In the genomic region with DNA sequence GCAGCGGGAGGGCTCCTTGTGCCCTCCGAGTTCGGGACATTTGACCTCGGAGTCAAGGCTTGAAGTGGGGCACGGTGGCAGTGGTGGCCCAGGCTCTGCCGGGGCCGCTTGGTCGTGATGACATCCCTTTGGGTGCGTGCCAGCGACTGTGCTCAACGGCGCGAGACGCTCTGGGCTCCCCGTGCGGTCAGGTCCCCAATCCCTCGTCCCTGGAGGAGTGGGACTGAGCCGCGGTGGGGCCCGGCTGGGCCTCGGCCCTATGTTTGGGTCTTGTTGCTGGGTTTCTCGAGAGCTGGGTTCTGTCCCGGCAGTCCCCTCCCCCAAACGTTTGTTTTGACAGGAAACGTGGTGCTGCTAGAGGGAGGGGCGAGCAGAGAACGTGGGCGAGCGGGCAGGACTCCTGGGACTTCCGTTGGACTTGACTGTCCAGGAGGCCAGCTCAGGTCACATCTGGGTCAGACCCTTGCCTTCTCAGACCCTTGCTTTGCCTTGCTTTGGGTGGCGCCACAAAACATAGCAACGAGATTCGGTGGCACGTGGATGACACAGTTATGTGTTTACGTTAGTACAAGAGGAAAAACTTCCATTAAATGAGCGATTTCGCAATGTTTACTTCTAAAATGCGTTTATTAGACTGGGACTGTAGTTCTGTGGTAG, we compare ENCODE assay signal across 8 mouse cellular contexts. TPM values are rescaled to one million over a fixed set of nuclear protein-coding genes. Genes with fewer than 3 reads are reported as not detected.
A peak's percentile ranks its signal among the peaks of the same experiment; 100 is the strongest.
DNase-seq lines count a peak whose midpoint lies in the region; TF ChIP-seq lines count a peak whose summit lies in the region.

No protein-coding gene starts in this region.

- TF ChIP-seq CTCF in cortical plate, adult 2 months (IDR thresholded peaks at IDR 0.05; ENCODE audit: extremely low read depth, insufficient read depth, low read length): no peak

- H3K9me3 ChIP-seq in megakaryocyte, embryonic 14.5 days: no peaks in the 10 kb centered on the region

- peaks cover 8% of the 10 kb centered on the region for H3K27me3 ChIP-seq in megakaryocyte, embryonic 14.5 days (replicated peaks)

- no peak for TF ChIP-seq POLR2A in cortical plate, adult 2 months (IDR thresholded peaks at IDR 0.05; ENCODE audit: extremely low read depth, insufficient read depth, low read length)

- no peaks in the 10 kb centered on the region for H3K36me3 ChIP-seq in megakaryocyte, embryonic 14.5 days (replicated peaks; ENCODE audit: low read length)

- peak overlapping the region; percentile 81 for H3K27ac ChIP-seq in cortical plate, adult 2 months (ENCODE audit: insufficient read depth, low read length)

- peak; percentile 65 for DNase-seq in ZHBTc4 (ENCODE audit: low read depth, low spot score)
- peak; percentile 70 to 75 for DNase-seq in gastrocnemius, adult 8-10 months (ENCODE audit: low spot score in 2 of 2)
- DNase-seq in induced T-regulatory cell, adult 2 months (ENCODE audit: low read depth): peak; percentile 91
- DNase-seq in left cerebral cortex, adult 9 months (ENCODE audit: low spot score in 2 of 2): peak; percentile 37 to 64
- peak; percentile 56 to 73 for DNase-seq in right cerebral cortex, adult 2 months (ENCODE audit: low spot score in 2 of 2)
- DNase-seq in urinary bladder, postnatal 36 days (ENCODE audit: low spot score in 2 of 2): peak; percentile 64 to 81

- peaks cover 5% of the 10 kb centered on the region; the same call in 1 of the 2 replicates for H3K4me1 ChIP-seq in cortical plate, adult 2 months (ENCODE audit: control insufficient read depth, insufficient read depth, low read length)
- H3K4me1 ChIP-seq in megakaryocyte, embryonic 14.5 days: peaks cover 51% of the 10 kb centered on the region

- H3K4me3 ChIP-seq in cortical plate, adult 2 months (ENCODE audit: insufficient read depth, low read length): peak overlapping the region; percentile 53
- H3K4me3 ChIP-seq in megakaryocyte, embryonic 14.5 days (replicated peaks): peak overlapping the region; percentile 96

RNA-seq across cellular contexts. Expression of a gene that starts 0.8 kb away (rescaled TPM):
- 22.0 and 22.4 TPM in 2 replicates for polyA plus RNA-seq in cortical plate, adult 2 months (2012; rRNA removed)
- 10 to 100 TPM; 31.0 to 44.5 (median 39.1) TPM for total RNA-seq in gastrocnemius, adult 8-10 months (2022)
- polyA plus RNA-seq in megakaryocyte, embryonic 14.5 days (2012; ENCODE audit: insufficient read depth, low replicate concordance): 0.15 TPM in 1 of 2 replicates, not detected in the other

RNA-seq across cellular contexts. Expression of a gene that starts 43.3 kb away (rescaled TPM):
- polyA plus RNA-seq in cortical plate, adult 2 months (2012; rRNA removed): 13.2 and 14.1 TPM in 2 replicates
- 1 to 10 TPM; 5.3 to 7.8 (median 5.7) TPM for total RNA-seq in gastrocnemius, adult 8-10 months (2022)
- 1.5 and 2.5 TPM in 2 replicates for polyA plus RNA-seq in megakaryocyte, embryonic 14.5 days (2012; ENCODE audit: insufficient read depth, low replicate concordance)

RNA-seq across cellular contexts. Expression of a gene that starts 44.9 kb away (rescaled TPM):
- 7.1 and 7.3 TPM in 2 replicates for polyA plus RNA-seq in cortical plate, adult 2 months (2012; rRNA removed)
- total RNA-seq in gastrocnemius, adult 8-10 months (2022): 1 to 10 TPM; 8.6 to 9.5 (median 8.7) TPM
- polyA plus RNA-seq in megakaryocyte, embryonic 14.5 days (2012; ENCODE audit: insufficient read depth, low replicate concordance): 3.2 TPM in 1 of 2 replicates, not detected in the other

Comparison
In these comparisons a context has a peak if more than half of its experiments do, and no peak if none do; other contexts are left out.
1. Peak in every context shown above with its lines: DNase-seq, H3K4me3 ChIP-seq and H3K27ac ChIP-seq.
2. RNA of a gene that starts 0.8 kb away (polyA plus RNA-seq): 22.0 to 22.4 TPM in cortical plate, adult 2 months; 0.15 TPM in megakaryocyte, embryonic 14.5 days; every median in the first group is over 10 times any median in the second.